Mouse (Mus musculus): ENCODE data around the gene Wfdc21. TPM values are rescaled to one million over a fixed set of nuclear protein-coding genes. Genes with fewer than 3 reads are reported as not detected.

The Wfdc21 gene
- not detected for polyA plus RNA-seq (2014; fragmentation: Illumina TruSeq; extraction: RNeasy Lipid Tissue Mini Kit (QIAGEN cat#74804))

DNA sequence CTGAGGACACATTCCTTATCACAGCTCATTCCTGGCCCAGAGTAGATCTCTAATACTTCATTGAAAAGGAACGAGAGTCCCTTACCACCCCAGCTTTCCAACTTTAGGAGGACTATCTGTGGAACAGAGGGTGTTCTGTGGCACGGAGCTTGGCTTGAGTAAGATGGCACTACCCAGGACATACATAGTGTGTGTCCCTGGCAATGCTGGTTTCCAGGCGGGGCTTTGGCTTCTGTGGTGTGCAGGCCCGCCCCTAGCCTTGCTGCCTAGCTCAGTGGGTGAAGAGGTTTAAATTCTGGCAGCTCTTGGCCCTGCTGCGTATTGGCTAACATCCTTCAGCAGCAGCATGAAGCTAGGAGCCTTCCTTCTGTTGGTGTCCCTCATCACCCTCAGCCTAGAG is at the start of gene Wfdc21:
TSS of gene Wfdc21 (plus strand) at position 260 of the 400 bp plus-strand sequence.

DNA sequence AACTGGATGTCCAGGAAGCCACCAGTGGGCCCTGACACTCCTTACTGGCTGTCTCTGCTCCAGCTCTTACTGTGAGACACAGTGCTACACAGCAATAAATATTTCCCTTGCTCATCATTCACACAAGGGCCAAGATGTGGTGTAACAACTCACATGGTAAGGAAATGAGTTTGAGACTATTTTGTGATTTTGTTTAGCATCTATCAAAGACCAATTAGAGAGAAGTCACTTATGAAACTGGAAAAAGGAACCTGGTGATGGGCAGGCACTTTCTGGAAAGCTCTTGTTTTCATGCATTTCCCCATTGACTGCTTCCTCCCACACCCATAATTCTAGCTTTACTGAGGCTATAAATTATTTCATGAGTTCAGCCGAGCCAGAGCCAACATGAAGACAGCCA is 43.0 kb upstream of the Wfdc21 start, which contains the start of gene Wfdc17:
TSS of gene Wfdc17 (plus strand) at position 287 of the 400 bp plus-strand sequence.

DNA sequence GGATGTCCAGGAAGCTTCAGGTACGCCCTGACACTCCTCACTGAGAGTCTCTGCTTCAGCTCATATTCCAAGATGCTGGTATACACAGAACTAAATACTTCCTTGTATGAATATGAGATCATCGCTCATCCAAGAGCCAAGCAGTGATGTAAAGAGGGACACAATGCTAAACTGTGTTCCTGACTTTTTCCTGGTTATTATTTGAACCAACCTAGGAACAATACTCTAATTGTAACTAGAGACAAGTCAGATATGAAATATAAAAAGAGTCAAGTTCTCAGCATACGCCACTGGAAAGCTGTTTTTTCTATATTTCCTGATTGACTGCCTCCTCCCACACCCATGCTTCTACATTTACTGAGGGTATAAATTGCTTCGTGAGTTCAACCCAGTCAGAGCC is 38.0 kb upstream of the Wfdc21 start, which contains the start of gene Wfdc18:
TSS of gene Wfdc18 (plus strand) at position 301 of the 400 bp plus-strand sequence.

DNA sequence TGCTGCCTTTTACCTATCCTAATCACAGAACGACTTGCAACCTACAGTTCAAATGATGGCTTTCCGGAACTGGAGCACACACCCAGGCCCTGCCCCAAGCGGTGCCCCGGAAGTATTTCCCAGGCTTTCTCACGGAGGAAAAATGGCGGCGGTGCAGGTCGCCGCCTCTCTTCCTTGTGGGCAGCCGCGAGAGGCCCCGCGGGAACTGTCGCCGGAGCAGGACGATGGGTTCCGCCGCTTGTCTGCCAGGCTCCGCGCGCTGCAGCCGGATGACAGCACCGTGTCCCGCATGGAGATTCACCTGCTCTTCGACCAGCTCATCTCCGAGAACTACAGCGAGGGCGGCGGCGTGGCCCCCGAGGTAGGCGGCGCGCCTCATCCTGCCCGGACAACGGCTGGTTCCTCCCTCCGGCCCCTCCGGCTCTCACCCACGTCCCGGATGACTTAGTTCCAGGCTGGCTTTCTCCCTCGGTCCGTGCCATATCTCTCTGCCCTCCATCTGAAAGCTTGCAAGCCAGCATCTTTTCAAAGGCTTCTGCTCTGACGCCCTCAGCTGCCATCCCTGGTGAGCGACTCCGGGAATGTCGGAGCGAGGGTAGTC is 6.9 kb downstream of the Wfdc21 start, which contains the start of gene Heatr6:
TSS of gene Heatr6 (plus strand) at position 116 of the 601 bp plus-strand sequence.

Other genes starting within 250 kb of the Wfdc21 start
- gene Heatr9, start 224.8 kb upstream of the Wfdc21 start, polyA plus RNA-seq (2014; fragmentation: Illumina TruSeq; extraction: RNeasy Lipid Tissue Mini Kit (QIAGEN cat#74804)): not detected
- 2.0 TPM for gene Ccl5, start 216.4 kb upstream of the Wfdc21 start, polyA plus RNA-seq (2014; fragmentation: Illumina TruSeq; extraction: RNeasy Lipid Tissue Mini Kit (QIAGEN cat#74804))
- 11.3 TPM for gene Ccl9, start 168.3 kb upstream of the Wfdc21 start, polyA plus RNA-seq (2014; fragmentation: Illumina TruSeq; extraction: RNeasy Lipid Tissue Mini Kit (QIAGEN cat#74804))
- gene Ccl6, start 153.9 kb upstream of the Wfdc21 start, polyA plus RNA-seq (2014; fragmentation: Illumina TruSeq; extraction: RNeasy Lipid Tissue Mini Kit (QIAGEN cat#74804)): 50.4 TPM
- gene Rpl9-ps1, start 101.3 kb upstream of the Wfdc21 start, polyA plus RNA-seq (2014; fragmentation: Illumina TruSeq; extraction: RNeasy Lipid Tissue Mini Kit (QIAGEN cat#74804)): not detected
- gene Ccl3, start 97.6 kb upstream of the Wfdc21 start, polyA plus RNA-seq (2014; fragmentation: Illumina TruSeq; extraction: RNeasy Lipid Tissue Mini Kit (QIAGEN cat#74804)): 2.3 TPM
- not detected for gene Ccl4, start 84.4 kb upstream of the Wfdc21 start, polyA plus RNA-seq (2014; fragmentation: Illumina TruSeq; extraction: RNeasy Lipid Tissue Mini Kit (QIAGEN cat#74804))
- 30.3 TPM for gene Wfdc17, start 42.9 kb upstream of the Wfdc21 start, polyA plus RNA-seq (2014; fragmentation: Illumina TruSeq; extraction: RNeasy Lipid Tissue Mini Kit (QIAGEN cat#74804))
- 4.9 TPM for gene Wfdc18, start 37.9 kb upstream of the Wfdc21 start, polyA plus RNA-seq (2014; fragmentation: Illumina TruSeq; extraction: RNeasy Lipid Tissue Mini Kit (QIAGEN cat#74804))
- 4.9 TPM for gene Heatr6, start 6.8 kb downstream of the Wfdc21 start, polyA plus RNA-seq (2014; fragmentation: Illumina TruSeq; extraction: RNeasy Lipid Tissue Mini Kit (QIAGEN cat#74804))
- gene Hnf1b, start 103.1 kb downstream of the Wfdc21 start, polyA plus RNA-seq (2014; fragmentation: Illumina TruSeq; extraction: RNeasy Lipid Tissue Mini Kit (QIAGEN cat#74804)): 0.86 TPM
- gene Ddx52, start 195.1 kb downstream of the Wfdc21 start, polyA plus RNA-seq (2014; fragmentation: Illumina TruSeq; extraction: RNeasy Lipid Tissue Mini Kit (QIAGEN cat#74804)): 84.0 TPM
- gene Synrg, start 217.5 kb downstream of the Wfdc21 start, polyA plus RNA-seq (2014; fragmentation: Illumina TruSeq; extraction: RNeasy Lipid Tissue Mini Kit (QIAGEN cat#74804)): 28.2 TPM

All from ovary, adult 10 weeks (tissue).